Mouse (Mus musculus) G1E (cell line): ENCODE results near the gene Osbpl10.

Experiments used
- CTCF ChIP-seq: IDR thresholded peaks from 2 replicates; pipeline ENCODE4 v1.5.1; 2012; ENCODE audit warnings: low read depth, low read length, inconsistent platforms, mixed read lengths
- GATA1 ChIP-seq: IDR thresholded peaks from 2 replicates; pipeline ENCODE4 v1.6.1; 2012; ENCODE audit warnings: borderline replicate concordance, low read length, inconsistent platforms, mixed read lengths
- POLR2AphosphoS5 ChIP-seq: IDR thresholded peaks from 2 replicates; pipeline ENCODE4 v1.6.1; 2012; ENCODE audit warnings: low read depth, low read length, inconsistent platforms; ENCODE audit not compliant: insufficient replicate concordance

DNA sequence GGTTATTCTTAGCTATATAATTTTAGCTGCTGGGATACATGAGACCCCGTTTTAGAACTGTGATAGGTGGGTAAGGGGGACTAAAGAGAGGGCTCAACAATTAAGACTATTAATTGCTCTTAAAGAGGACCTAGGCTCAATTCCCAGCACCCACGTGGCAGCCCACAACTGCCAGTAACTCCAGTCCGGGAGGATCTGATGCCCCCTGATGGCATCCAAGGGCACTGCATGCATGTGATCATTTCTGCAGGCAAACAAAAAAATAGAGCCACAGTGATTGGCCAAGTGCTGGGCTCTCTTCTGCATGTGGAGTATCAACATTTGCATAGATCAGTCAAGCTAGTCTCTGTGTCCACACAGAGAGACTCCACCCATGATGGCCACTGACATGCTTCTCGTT is 96.8 kb downstream of the Osbpl10 start:
- TF ChIP-seq CTCF (no peak), GATA1 (no peak), POLR2AphosphoS5 (no peak)
